Mouse (Mus musculus) forebrain, postnatal 0 days (tissue): Measurements from ENCODE around the gene Cdrt4. TPM values are rescaled to one million over a fixed set of nuclear protein-coding genes. Genes with fewer than 3 reads are reported as not detected.

Experiments used
- ATAC-seq: fragments of 200-750 bp; cut with Nextera tagmentation; 2 replicates; pipeline ENCODE4 v1.8.0; 2017; ENCODE audit warnings: mild to moderate bottlenecking, moderate library complexity
- DNase-seq: peaks from one replicate; pipeline ENCODE4 v3.0.0-alpha.2; 2015
- H3K27ac ChIP-seq: fragments of 300-500 bp; sonication (generic); 2 replicates; pipeline ENCODE4 v1.5.1; 2014; ENCODE audit warnings: low read depth, mild to moderate bottlenecking, antibody characterized with exemption, low read length, moderate library complexity, mixed read lengths
- H3K27me3 ChIP-seq: fragments of 300-500 bp; sonication (generic); 2 replicates; pipeline ENCODE4 v1.6.1; 2014; ENCODE audit warnings: mild to moderate bottlenecking, low read length, mixed read lengths; ENCODE audit not compliant: insufficient read depth
- H3K36me3 ChIP-seq: fragments of 300-500 bp; sonication (generic); 2 replicates; pipeline ENCODE4 v1.6.1; 2014; ENCODE audit warnings: mild to moderate bottlenecking, moderate library complexity; ENCODE audit not compliant: insufficient read depth
- H3K4me1 ChIP-seq: fragments of 300-500 bp; sonication (generic); 2 replicates; pipeline ENCODE4 v1.6.1; 2014; ENCODE audit warnings: antibody characterized with exemption; ENCODE audit not compliant: insufficient read depth
- H3K4me2 ChIP-seq: fragments of 300-500 bp; sonication (generic); 2 replicates; pipeline ENCODE4 v1.6.1; 2014; ENCODE audit warnings: low read depth, mild to moderate bottlenecking, moderate library complexity
- H3K4me3 ChIP-seq: fragments of 300-500 bp; sonication (generic); 2 replicates; pipeline ENCODE4 v1.5.1; 2014; ENCODE audit warnings: low read depth, low read length, mixed read lengths
- H3K9ac ChIP-seq: fragments of 300-500 bp; sonication (generic); 2 replicates; pipeline ENCODE4 v1.6.1; 2014; ENCODE audit warnings: mild to moderate bottlenecking
- H3K9me3 ChIP-seq: fragments of 300-500 bp; sonication (generic); 2 replicates; pipeline ENCODE4 v1.6.1; 2016; ENCODE audit warnings: low read length
- CTCF ChIP-seq: sonication (generic); IDR thresholded peaks from 2 replicates; pipeline ENCODE4 v1.5.1; 2016; ENCODE audit warnings: antibody characterized with exemption, control low read depth, low read depth
- WGBS: fragments of 180-500 bp; shearing (Covaris S2); extraction: QIAGEN DNeasy Blood & Tissue Kit; methylation state at CpG from one replicate; pipeline ENCODE4 v1.1.7; 2014; 5-methylcytosine and 5-hydroxymethylcytosine counted together
- polyA plus RNA-seq: library from polyadenylated mRNA; unstranded; fragments of >200 nt; fragmentation: Nextera tagmentation; extraction: Ambion mirVana; gene quantifications from 2 replicates; pipeline ENCODE4 v1.2.1, GENCODE M21; 2015
- total RNA-seq: library from RNA; depleted of rRNA; stranded (reverse); fragments of >200 nt; gene quantifications from 2 replicates; pipeline ENCODE4 v1.2.3, GENCODE M21; 2014; rRNA removed

Cdrt4 gene
- not detected in 2 replicates for total RNA-seq
- polyA plus RNA-seq: 0.28 TPM in 1 of 2 replicates, not detected in the other

GRCm38 (mm10) chr11:62951012-62951411, at the start of gene Cdrt4:
Gene Cdrt4, plus strand, starts transcription at chr11:62951193.
- Histone ChIP-seq H3K4me1 (no peaks in the 10 kb centered on the region), H3K4me3 (no peak within 1 kb of the TSS), H3K9ac (no peak within 1 kb of the TSS), H3K9me3 (no peaks in the 10 kb centered on the region), H3K27me3 (no peaks in the 10 kb centered on the region), H3K4me2 (no peak within 1 kb of the TSS), H3K27ac (no peak within 1 kb of the TSS), H3K36me3 (no peaks in the 10 kb centered on the region)
- no peak for TF ChIP-seq CTCF
- ATAC-seq: no peak
- 83% methylated on average over 3 of the region's 3 CpGs for WGBS
- DNase-seq: no peak

- Histone ChIP-seq H3K9ac (no peak overlapping the region), H3K9me3 (no peaks in the 10 kb centered on the region), H3K27ac (no peak overlapping the region), H3K4me2 (no peak overlapping the region), H3K4me3 (no peak overlapping the region), H3K36me3 (no peaks in the 10 kb centered on the region), H3K4me1 (no peaks in the 10 kb centered on the region), H3K27me3 (no peaks in the 10 kb centered on the region)
- peak; percentile 87 for ATAC-seq
- DNase-seq: peak; percentile 93
- 30% methylated on average over 12 of the region's 12 CpGs for WGBS
- peak; percentile 92 for TF ChIP-seq CTCF
Measured at GRCm38 (mm10) chr11:62901699-62902323, 49.2 kb upstream of the Cdrt4 start.

- Histone ChIP-seq H3K9me3 (no peaks in the 10 kb centered on the region), H3K4me1 (no peaks in the 10 kb centered on the region), H3K27ac (no peak overlapping the region), H3K4me2 (no peak overlapping the region), H3K36me3 (no peaks in the 10 kb centered on the region), H3K9ac (no peak overlapping the region), H3K27me3 (no peaks in the 10 kb centered on the region), H3K4me3 (no peak overlapping the region)
- no peak for TF ChIP-seq CTCF
- ATAC-seq (no peak), DNase-seq (no peak)
- 45% methylated on average over 6 of the region's 6 CpGs for whole genome bisulfite sequencing
Measured at GRCm38 (mm10) chr11:62903871-62904495, 47.0 kb upstream of the Cdrt4 start.

DNA sequence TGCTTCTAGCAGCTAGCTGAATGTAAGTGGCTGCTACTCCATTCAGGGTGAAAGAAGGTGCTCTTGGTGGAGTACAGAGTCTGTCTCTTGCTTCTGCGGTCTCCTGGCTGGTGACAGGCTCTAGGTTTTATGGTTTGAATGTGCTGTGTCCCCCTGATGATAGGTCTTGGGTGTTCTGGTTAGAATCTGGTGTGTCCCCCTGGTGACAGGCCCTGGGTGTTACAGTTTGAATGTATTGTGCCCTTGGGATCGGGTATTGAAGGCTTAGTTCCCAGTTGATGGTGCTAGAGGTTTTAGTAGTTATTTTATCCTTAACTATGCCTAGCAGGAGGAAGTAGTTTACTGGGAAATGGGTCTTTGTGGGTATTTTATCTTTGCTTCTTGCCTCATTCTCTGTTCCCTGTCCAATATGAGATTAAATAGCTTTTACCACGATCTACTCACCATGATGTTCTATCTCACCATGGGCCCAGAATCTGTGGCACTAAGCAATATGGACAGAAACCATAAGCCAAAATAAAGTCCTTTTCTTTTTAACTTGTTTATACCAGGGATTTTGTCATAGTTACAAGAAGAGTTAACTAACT, 41.2 kb upstream of the Cdrt4 start:
- no peak for ATAC-seq
- Histone ChIP-seq H3K27ac (no peak overlapping the region), H3K9ac (no peak overlapping the region), H3K27me3 (no peaks in the 10 kb centered on the region), H3K4me1 (no peaks in the 10 kb centered on the region), H3K9me3 (no peaks in the 10 kb centered on the region), H3K4me2 (no peak overlapping the region), H3K36me3 (no peaks in the 10 kb centered on the region), H3K4me3 (no peak overlapping the region)
- whole genome bisulfite sequencing: 75% methylated on average over 3 of the region's 3 CpGs
- DNase-seq: no peak
- no peak for TF ChIP-seq CTCF

DNA sequence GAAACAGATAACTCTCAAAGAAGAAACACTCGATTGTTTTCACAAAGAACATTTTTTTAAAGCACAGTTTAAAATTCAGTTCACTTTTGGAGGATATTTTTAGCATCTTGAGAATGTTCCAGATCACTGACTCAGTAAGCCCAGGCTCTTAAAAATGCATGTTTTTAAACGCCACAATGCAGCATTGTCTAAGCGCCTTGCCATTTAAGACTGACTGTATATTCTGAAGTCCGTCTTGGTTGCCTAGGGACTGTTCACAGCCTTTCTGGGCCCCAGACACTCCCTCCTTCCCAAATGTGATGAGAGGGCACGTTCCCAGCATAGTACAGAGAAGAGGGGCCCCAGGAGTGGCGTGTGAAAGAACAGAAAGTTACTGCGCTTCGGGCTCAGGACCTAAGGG, 39.6 kb upstream of the Cdrt4 start:
- H3K9me3 ChIP-seq: no peaks in the 10 kb centered on the region
- WGBS: 27% methylated on average over 8 of the region's 8 CpGs
- H3K27me3 ChIP-seq: no peaks in the 10 kb centered on the region
- no peak overlapping the region for H3K27ac ChIP-seq
- no peak overlapping the region for H3K9ac ChIP-seq
- H3K4me3 ChIP-seq: no peak overlapping the region
- H3K36me3 ChIP-seq: no peaks in the 10 kb centered on the region
- ATAC-seq (peak; percentile 53; the same call in 1 of the 2 replicates), DNase-seq (peak; percentile 24)
- TF ChIP-seq CTCF: no peak
- no peak overlapping the region for H3K4me2 ChIP-seq
- H3K4me1 ChIP-seq: no peaks in the 10 kb centered on the region

GRCm38 (mm10) chr11:62913141-62913540, 37.9 kb upstream of the Cdrt4 start:
- Histone ChIP-seq H3K36me3 (no peaks in the 10 kb centered on the region), H3K27me3 (no peaks in the 10 kb centered on the region), H3K9me3 (no peaks in the 10 kb centered on the region), H3K9ac (no peak overlapping the region), H3K4me2 (no peak overlapping the region), H3K27ac (no peak overlapping the region), H3K4me1 (no peaks in the 10 kb centered on the region), H3K4me3 (no peak overlapping the region)
- ATAC-seq (no peak), DNase-seq (no peak)
- no peak for TF ChIP-seq CTCF
- 93% methylated on average over 2 of the region's 2 CpGs for WGBS

DNA sequence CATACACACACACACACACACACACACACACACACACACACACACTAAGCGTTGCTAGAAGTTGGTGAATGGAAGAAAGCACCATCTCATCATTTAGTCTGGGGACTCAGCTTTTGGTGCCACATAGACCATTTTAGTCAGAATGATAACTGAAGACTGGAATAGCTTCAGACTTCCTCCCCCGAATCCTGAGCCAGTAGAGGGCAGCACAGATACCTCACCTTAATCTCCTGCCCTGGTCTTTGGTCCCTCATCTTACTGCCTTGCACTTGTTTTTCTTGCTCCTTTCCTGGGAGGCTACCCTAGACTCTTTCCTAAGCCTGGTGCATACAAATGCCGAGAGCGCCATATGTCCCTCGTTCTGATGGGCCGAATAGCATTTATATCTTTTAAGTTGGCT, 36.5 kb upstream of the Cdrt4 start:
- no peak overlapping the region for H3K4me3 ChIP-seq
- H3K9me3 ChIP-seq: no peaks in the 10 kb centered on the region
- H3K4me2 ChIP-seq: no peak overlapping the region
- H3K9ac ChIP-seq: no peak overlapping the region
- peak; percentile 51 for TF ChIP-seq CTCF
- H3K27me3 ChIP-seq: no peaks in the 10 kb centered on the region
- no peaks in the 10 kb centered on the region for H3K4me1 ChIP-seq
- no peak overlapping the region for H3K27ac ChIP-seq
- DNase-seq: no peak
- no peak for ATAC-seq
- H3K36me3 ChIP-seq: no peaks in the 10 kb centered on the region
- 65% methylated on average over 6 of the region's 6 CpGs for WGBS
